Mouse (Mus musculus) large intestine, adult 2 months (tissue): ENCODE measurements around the gene Rufy2. TPM values are rescaled to one million over a fixed set of nuclear protein-coding genes. Genes with fewer than 3 reads are reported as not detected.
"Not testable (repeated sequence)": the region's sequence is repeated elsewhere in the genome, so short reads cannot be mapped to it uniquely, and the experiment has no call there.

Experiments
- DNase-seq: peaks from one replicate; pipeline ENCODE4 v3.0.0-alpha.2; 2012; ENCODE audit warnings: low read depth, low spot score
- WGBS: fragments of 180-500 bp; shearing (Covaris S2); methylation state at CpG from one replicate; pipeline ENCODE4 v1.1.7; 2018; 5-methylcytosine and 5-hydroxymethylcytosine counted together
- polyA plus RNA-seq: library from polyadenylated mRNA; depleted of rRNA; stranded (reverse); fragments of >200 nt; gene quantifications from 2 replicates; pipeline ENCODE4 v1.2.3, GENCODE M21; 2012

The Rufy2 gene
- polyA plus RNA-seq, 1 experiment: 1.5 TPM

DNA sequence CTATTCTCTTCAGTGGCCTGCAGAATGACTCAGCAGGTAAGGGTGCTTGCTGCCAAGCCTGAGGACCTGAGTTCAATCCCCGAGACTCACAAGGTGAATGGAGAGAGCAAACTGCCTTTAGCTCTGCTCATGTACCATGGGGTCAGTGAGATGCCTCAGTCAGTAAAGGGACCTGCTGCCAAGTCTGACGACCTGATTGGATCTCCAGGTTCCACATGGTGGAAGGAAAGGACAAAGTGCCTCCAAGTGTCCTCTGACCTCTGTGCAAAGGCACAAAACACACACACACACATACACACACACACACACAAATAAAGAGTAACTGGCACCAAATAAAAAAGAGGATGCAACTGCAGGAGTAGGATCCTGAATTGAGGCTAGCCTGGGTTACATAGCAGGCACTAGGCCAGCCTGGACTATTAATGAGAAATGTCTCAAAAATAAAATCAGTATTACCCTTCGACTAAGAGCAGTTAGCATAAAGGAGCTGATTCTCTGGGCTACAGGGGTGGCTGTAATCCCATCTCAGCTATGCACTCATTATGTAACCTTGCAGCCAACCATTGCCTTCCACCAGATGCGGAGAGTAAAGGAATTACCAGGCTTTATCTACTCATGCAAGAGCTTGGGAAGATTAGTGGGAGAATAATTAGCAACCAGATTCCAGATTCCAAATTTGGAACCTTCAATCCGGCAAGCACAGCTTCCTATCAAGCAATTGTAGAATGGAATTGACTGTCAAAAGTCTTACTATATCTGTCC lies 60.0 kb downstream of the Rufy2 start:
- WGBS: 75% methylated on average over 5 of the region's 5 CpGs
- no peak for DNase-seq

DNA sequence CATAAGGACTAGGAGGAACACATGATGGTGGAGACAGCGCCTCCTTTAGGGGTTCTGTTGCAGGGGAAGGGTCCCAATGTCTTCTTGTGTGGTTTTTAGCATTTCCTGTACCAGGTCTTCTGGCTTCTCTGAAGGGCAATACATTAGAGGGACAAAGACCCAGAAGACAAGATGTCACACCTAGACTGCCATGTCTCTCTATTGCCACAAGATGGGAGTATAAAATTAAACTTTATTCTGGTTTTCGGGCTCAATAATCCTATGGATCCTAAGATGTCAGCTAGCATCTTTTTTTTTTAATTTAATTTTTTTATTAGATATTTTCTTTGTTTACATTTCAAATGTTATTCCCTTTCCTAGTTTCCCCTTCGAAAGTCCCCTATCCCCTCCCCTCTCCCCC lies 63.1 kb downstream of the Rufy2 start:
- 49% methylated on average over 3 of the region's 3 CpGs for WGBS
- DNase-seq: no peak

DNA sequence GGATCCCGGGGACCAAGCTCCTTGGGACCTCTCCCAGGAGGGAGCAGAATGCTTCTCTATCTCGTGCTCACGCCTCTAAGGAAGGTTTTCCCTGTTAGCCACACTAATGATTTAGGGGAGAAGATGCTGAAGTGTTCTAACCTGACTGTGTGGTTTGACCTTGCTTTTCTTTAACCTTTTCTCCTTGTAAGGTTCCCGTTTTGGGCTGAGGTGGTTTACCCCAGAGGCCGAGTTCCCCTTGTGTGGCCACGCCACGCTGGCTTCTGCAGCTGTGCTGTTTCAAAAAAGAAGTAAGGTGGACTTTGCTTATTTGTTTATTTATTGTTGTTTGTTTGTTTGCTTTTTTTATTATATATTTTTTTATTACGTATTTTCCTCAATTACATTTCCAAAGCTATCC lies 67.7 kb downstream of the Rufy2 start:
- 88% methylated on average over 8 of the region's 8 CpGs for WGBS
- no peak for DNase-seq

DNA sequence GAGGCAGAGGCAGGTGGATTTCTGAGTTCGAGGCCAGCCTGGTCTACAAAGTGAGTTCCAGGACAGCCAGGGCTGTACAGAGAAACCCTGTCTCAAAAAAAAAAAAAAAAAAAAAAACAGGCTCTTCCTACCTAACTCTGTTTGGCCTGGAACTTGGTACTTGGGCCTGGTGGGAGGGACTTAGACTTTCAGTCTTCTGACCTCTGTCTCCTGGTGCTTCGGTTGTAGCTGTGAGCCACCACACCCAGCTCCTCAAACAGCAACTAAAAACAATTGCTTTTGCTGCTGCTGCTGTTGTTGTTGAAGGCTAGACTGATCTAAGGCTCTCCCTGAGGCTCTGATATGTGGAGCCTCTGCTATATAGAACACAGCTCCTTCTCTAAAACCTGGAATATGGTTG lies 69.1 kb downstream of the Rufy2 start:
- 56% methylated on average over 2 of the region's 2 CpGs for WGBS
- DNase-seq: no peak

DNA sequence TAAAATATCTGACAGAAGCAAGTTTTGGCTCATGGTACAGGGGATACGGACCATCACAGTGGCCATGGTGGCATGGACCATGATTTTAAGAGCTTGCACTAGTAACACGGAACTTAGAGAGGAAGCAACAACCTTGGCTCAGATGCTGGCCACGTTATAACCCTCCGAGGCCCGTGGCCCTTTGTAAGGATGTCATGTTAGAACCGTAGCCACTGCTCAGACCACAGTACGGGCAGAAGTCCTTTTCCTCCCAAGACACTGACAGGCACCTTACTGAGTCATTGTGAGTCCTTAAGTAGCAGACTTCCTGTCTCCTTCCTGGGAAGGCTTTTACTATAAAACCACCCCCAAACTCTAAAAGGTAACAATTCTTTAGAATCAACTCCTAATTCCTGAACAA lies 71.2 kb downstream of the Rufy2 start:
- no peak for DNase-seq
- WGBS: 85% methylated on average over 7 of the region's 7 CpGs

DNA sequence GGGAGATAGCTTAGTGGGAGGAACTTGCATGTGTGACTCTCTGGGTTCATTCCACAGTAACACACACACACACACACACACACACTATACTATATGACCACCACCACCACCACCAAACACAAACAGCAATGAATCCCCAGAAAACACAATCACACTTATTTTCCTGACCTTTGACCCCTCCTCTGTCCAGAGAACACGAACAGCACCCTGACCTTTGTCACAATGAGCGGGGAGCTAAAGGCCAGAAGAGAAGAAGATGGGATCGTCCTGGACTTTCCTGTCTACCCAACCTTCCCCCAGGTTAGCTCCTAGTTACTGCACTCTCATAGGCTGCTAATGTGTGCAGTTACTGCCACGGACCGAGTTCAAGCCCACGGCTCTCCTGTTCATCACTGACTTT lies 72.0 kb downstream of the Rufy2 start:
- no peak for DNase-seq
- WGBS: 74% methylated on average over 6 of the region's 6 CpGs

DNA sequence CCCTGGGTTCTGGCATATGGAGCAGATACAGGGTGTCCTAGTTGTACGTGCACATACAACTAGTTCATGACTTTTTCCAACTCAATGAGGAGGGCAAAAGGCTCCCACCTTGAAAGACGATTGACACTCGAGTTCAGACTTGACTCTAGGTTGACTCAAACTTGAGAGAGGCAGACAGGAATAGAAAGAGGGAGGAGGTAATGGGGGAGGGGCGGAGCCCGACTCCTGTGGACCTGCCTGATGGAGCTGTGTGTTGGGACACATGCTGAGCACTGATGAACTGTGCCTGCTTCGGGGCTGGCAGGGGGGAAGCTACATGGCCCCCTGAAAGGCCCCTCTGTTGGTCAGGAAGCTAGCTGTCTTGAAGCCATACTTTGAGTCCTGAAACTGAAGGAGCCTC lies 73.0 kb downstream of the Rufy2 start:
- WGBS: 69% methylated on average over 6 of the region's 6 CpGs
- no peak for DNase-seq

DNA sequence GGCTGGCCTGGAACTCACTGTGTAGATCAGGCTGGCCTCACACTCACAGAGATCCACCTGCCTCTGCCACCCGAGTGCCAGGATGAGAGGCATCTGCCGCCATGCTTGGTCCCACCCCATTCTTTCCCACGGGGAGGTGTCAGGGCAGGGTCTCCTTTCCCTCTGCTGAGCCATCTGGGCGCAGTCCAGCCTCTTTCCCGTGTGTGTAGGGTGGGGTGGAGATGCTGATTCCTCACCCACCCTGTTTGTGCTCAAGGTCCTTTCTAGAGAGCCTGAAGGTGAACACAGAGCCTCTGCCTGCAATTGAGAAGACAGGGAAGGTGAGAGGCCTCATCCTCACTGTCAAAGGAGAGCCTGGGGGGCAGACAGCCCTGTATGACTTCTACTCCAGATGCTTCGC lies 74.0 kb downstream of the Rufy2 start:
- DNase-seq: not testable (repeated sequence)
- 78% methylated on average over 6 of the region's 6 CpGs for WGBS

DNA sequence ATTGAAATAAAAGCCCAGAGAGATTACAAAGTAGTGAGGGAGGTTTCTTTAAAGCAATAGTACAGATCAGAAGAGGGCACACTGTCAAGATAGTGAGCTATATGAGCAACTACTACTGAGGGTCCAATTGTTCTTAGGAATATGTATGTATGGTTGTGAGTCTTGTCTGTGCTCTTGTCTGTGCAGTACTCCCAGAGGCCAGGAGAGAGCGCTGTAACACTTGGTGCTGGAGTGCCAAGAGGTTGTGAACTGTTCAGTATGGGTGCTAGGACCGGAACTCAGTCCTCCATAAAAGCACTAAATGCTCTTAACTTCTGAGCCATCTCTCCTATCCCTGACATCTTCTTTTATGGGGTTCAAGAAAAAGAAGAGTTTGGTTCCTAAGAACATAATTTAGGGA lies 74.6 kb downstream of the Rufy2 start:
- WGBS: 79% methylated on average over 2 of the region's 2 CpGs
- no peak for DNase-seq

DNA sequence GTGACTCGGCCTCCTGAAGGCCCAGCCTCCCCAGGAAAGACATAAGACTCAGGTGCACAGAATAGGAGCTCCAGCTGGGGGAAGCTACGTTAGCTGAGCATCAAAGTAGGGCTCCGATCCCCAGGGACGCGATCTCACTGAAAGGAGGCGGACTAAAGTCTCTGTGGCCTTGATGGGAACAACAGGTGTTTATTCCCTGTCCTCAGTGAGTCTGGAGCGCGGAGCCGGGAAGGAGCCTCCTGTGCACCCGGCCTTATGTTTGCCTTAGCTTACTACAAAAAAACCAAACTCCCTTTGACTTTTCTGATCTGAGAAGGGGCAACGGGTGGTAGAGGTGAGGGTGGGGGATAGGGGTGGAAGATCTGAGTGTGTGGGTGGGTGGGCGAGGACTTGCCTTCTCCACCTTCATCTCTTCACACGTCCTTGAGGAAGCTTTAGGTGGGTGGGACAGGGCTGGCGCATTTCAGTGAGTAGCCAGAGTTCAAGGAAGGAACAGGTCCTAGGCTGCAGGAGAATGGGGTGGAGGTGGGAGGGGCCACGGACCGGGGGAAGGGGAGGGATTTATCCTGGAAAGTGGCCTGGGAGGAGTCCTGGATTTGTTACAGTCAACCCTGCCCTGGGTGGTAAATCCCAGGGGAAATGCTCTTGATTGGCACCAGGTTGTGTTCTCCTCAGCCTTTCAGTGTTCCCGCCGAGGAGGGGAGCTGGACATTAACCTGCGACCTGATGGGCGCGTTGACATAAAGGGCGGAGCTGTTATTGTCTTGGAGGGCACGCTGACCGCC lies 77.1 kb downstream of the Rufy2 start:
- 20% methylated on average over 24 of the region's 24 CpGs for WGBS
- DNase-seq: peak; percentile 57

DNA sequence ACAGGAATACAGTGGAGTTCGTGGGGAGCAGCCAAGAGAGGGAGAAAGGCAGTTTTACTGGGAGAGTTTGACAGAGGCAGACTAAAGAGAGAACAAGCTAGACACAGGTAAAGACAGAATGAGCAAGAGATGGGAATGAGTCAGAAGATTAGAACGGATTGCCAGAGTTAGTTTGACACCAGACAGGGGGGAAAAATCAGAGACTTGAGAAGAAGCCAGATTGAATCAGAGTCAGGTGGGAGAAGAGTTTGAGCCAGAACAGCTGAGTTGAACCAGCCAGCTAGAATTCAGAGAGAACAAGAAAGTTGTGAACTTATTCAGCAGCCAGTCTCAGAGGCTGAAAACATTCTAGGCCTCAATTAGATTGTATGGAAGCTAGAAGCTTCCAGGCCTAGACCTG lies 79.8 kb downstream of the Rufy2 start, which contains the start of gene Pbld1:
Pbld1 (plus strand) TSS at position 301 of the 400 bp plus-strand sequence.
- 78% methylated on average over 2 of the region's 2 CpGs for WGBS
- DNase-seq: no peak

DNA sequence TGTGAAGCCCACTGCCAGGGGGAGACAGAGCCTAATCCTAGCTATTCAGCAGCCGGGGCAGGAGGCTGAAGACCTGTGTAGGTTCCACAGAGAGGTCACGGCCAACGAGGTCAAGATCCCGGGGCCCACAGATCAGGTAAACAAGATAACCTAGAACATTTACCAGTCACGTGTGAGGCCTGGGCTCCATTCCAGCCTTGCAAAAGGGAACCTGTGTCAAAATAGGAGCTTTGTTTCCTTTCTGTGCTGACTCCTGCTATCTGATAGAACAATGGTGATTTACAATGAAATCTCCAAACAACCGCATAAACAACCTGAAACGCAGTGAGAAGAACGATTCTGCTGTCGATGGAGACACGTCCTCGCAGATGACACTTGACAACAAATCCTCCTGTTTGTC lies 80.4 kb downstream of the Rufy2 start:
- 20% methylated on average over 11 of the region's 11 CpGs for WGBS
- no peak for DNase-seq

DNA sequence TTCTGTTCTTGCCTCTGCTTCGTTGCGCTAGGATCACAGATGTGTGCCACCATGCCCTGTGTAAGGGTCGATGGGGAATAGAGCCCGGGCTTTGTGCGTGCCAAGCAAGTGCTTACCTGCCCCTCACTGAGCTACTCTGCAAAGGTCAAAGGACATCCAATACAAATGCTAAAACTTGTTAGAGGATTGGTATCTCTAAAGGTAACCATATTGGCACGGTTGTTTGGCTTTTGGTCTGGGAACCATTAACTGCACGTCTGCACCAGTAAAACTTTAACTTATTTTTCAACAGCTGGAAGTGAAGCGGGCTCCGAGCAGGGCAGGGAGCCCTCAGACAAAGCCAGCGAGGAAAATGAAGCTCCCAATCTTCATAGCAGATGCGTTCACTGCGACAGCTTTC lies 81.2 kb downstream of the Rufy2 start:
- WGBS: 32% methylated on average over 12 of the region's 12 CpGs
- DNase-seq: no peak

DNA sequence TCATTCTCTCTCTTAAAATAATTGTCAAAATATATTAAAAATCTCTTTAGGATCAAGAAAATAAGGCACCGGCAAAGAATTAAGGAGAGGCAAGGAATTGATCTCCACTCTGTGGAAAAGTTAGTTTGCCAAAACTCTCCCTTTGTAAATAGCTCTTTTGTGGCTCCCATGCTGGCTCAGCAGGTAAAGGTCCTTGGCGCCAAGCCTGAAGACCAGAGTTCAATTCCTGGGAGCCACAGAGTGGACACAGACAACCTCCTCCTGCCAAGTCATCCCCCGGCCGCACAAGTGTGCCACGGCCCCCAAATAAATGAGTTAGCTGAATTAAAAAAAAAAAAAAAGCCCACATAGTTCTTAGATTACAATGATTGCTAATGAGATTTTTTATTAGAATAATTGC lies 82.7 kb downstream of the Rufy2 start:
- 55% methylated on average over 5 of the region's 5 CpGs for WGBS
- DNase-seq: no peak

DNA sequence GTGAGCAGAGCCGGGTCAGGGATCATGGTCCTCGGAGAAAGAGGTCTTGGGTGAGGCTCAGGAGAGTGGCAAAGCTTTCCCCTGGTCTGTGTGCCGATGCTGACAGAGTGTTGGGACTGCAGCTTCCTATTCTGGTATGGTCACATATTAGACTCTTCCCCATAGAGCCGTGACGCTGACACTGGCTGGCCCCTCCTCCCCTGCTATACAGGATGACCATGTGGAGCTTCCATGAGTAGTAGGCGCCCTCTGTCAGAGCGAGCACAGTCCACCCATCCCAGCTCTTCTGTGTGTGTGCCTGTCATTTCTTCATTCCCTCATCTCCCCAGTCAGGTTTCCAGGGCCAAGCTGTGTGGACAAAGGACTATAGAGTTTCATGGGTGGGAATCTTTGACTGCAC lies 83.3 kb downstream of the Rufy2 start:
- no peak for DNase-seq
- WGBS: 78% methylated on average over 7 of the region's 7 CpGs

DNA sequence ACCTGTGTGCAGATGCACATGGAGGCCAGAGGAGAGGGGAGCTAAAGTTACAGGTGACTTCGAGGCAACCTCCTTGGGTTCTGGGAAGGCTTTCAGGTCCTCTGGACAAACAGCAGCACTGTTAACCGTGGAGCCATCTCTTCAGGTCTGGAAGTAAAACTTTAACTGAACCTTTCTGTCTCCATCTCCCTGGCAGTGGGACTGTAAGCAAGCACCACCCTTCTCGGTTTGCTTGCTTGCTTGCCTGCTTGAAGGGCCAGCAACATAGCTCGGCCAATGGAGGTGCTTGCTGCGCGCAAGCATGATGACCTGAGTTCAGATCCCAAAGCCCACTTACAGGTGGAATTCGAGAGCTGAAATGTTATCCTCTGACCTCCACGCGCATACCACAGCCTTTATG lies 84.5 kb downstream of the Rufy2 start:
- no peak for DNase-seq
- WGBS: 74% methylated on average over 9 of the region's 9 CpGs

DNA sequence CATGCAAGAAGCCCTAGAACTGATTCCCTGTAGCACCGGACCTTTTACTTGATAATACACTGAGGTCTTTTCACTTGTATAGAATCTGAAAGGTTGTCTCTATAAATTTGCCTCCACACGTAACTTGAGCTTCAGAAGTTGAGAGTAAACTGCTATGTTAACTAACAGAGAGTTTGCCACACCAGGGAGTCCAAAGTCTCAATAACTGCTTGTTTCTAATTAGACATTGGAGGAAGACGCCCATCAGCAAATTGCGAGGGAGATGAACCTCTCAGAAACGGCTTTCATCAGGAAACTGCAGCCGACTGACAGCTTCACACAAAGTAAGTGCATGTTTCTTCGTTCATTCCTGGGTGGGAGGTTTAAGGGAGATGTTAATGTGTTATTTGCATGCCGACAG lies 85.5 kb downstream of the Rufy2 start:
- DNase-seq: no peak
- 41% methylated on average over 8 of the region's 8 CpGs for WGBS

DNA sequence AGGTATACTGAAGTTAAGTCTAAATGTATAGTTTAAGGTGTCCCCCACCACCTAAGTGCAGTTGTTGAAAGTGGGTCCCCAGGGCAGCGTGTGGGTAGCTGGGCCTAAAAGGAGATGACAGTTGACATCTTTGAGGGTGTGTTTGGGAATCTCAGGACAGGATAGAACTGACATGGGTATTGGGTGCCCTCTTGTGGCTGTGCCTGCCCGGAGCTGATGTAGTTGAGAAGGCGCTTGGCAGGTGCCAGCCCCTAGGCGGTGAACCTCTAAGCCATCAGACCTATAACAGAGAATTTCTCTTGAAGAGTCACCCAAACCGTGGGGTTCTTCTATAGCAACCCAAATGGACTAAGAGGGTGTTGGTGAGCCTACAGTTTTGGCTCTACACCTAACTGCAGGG lies 86.0 kb downstream of the Rufy2 start:
- no peak for DNase-seq
- 5% methylated on average over 5 of the region's 5 CpGs for WGBS
